Mouse (Mus musculus) forebrain, embryonic 10.5 days (tissue): Measurements from ENCODE around the gene Olfr888. TPM values are rescaled to one million over a fixed set of nuclear protein-coding genes. Genes with fewer than 3 reads are reported as not detected.

ENCODE experiments used
- DNase-seq: peaks from one replicate; pipeline ENCODE4 v3.0.0-alpha.2; 2017; ENCODE audit warnings: low spot score; ENCODE audit errors: extremely low spot score
- H3K27ac ChIP-seq: fragments of 300-500 bp; sonication (generic); 2 replicates; pipeline ENCODE4 v1.5.1; 2016; ENCODE audit warnings: mild to moderate bottlenecking
- H3K27me3 ChIP-seq: fragments of 300-500 bp; sonication (generic); 2 replicates; pipeline ENCODE4 v1.6.1; 2016; ENCODE audit warnings: mild to moderate bottlenecking; ENCODE audit not compliant: poor library complexity, severe bottlenecking
- H3K36me3 ChIP-seq: fragments of 300-500 bp; sonication (generic); replicated peaks from 2 replicates; pipeline ENCODE4 v1.6.1; 2016; ENCODE audit warnings: mild to moderate bottlenecking, moderate library complexity
- H3K4me1 ChIP-seq: fragments of 300-500 bp; sonication (generic); 2 replicates; pipeline ENCODE4 v1.6.1; 2016
- H3K4me3 ChIP-seq: fragments of 300-500 bp; sonication (generic); 2 replicates; pipeline ENCODE4 v1.5.1; 2016; ENCODE audit warnings: mild to moderate bottlenecking, moderate library complexity
- H3K9me3 ChIP-seq: fragments of 300-500 bp; sonication (generic); 2 replicates; pipeline ENCODE4 v1.6.1; 2016; ENCODE audit warnings: mild to moderate bottlenecking, moderate library complexity
- WGBS: fragments of 180-500 bp; shearing (Covaris S2); methylation state at CpG from one replicate; pipeline ENCODE4 v1.1.7; 2016; 5-methylcytosine and 5-hydroxymethylcytosine counted together
- polyA plus RNA-seq: library from polyadenylated mRNA; unstranded; fragments of >200 nt; fragmentation: Nextera tagmentation; extraction: Ambion mirVana; gene quantifications from 2 replicates; pipeline ENCODE4 v1.2.1, GENCODE M21; 2016

Gene Olfr888
- polyA plus RNA-seq = not detected in 2 replicates

DNA sequence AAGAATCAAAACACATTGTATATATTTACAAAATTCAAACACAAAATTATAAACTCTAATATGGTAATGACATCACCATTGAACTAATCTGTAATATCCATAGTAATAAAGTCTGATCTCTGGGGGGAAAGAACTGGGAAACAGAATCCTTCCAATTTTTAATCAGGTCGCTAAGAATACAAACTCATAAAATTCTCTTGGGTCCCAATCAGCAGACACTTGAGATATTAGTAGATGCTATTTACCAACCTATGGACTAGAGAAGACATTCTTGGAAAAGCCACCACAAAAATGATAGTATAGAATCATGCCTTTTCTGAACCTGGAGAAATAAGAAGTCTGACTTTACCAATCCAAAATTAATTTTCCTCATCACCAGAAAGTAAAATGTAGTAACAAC lies at the start of gene Olfr888:
Gene Olfr888, plus strand, starts transcription at position 301 of the 400 bp plus-strand sequence.
- WGBS = 86% methylated on average over 1 of the region's 1 CpGs
- no peak within 1 kb of the TSS for H3K27ac ChIP-seq

GRCm38 (mm10) chr9:38061022-38061421 lies 46.9 kb upstream of the Olfr888 start, which contains the start of gene Olfr885:
Gene Olfr885, plus strand, starts transcription at chr9:38061322.
- no peak for DNase-seq
- H3K4me3 ChIP-seq = no peak within 1 kb of the TSS
- no peak within 1 kb of the TSS for H3K27ac ChIP-seq
- H3K9me3 ChIP-seq = no peaks in the 10 kb centered on the region
- WGBS = 95% methylated on average over 3 of the region's 3 CpGs
- no peaks in the 10 kb centered on the region for H3K27me3 ChIP-seq
- H3K4me1 ChIP-seq = no peaks in the 10 kb centered on the region
- no peaks in the 10 kb centered on the region for H3K36me3 ChIP-seq

More for the DNA sequence above, at the start of gene Olfr888:
- Histone ChIP-seq H3K36me3 (no peaks in the 10 kb centered on the region), H3K4me1 (no peaks in the 10 kb centered on the region), H3K4me3 (no peak within 1 kb of the TSS), H3K9me3 (no peaks in the 10 kb centered on the region), H3K27me3 (no peaks in the 10 kb centered on the region)
- DNase-seq = no peak

- DNase-seq = no peak
- H3K9me3 ChIP-seq = no peaks in the 10 kb centered on the region
- H3K27ac ChIP-seq = no peak within 1 kb of the TSS
- 85% methylated on average over 1 of the region's 1 CpGs for WGBS
- no peaks in the 10 kb centered on the region for H3K27me3 ChIP-seq
- no peaks in the 10 kb centered on the region for H3K4me1 ChIP-seq
- H3K36me3 ChIP-seq = no peaks in the 10 kb centered on the region
- no peak within 1 kb of the TSS for H3K4me3 ChIP-seq
Observed at GRCm38 (mm10) chr9:38083772-38084171, 24.2 kb upstream of the Olfr888 start, which contains the start of gene Olfr887. Gene Olfr887, plus strand, starts transcription at chr9:38084072.

- no peaks in the 10 kb centered on the region for H3K4me1 ChIP-seq
- no peaks in the 10 kb centered on the region for H3K27me3 ChIP-seq
- no peak within 1 kb of the TSS for H3K4me3 ChIP-seq
- no peak within 1 kb of the TSS for H3K27ac ChIP-seq
- H3K9me3 ChIP-seq = no peaks in the 10 kb centered on the region
- no peak for DNase-seq
- H3K36me3 ChIP-seq = no peaks in the 10 kb centered on the region
Observed at GRCm38 (mm10) chr9:38114898-38115297, 7.0 kb downstream of the Olfr888 start, which contains the start of gene Olfr889. Gene Olfr889, plus strand, starts transcription at chr9:38115198.

DNA sequence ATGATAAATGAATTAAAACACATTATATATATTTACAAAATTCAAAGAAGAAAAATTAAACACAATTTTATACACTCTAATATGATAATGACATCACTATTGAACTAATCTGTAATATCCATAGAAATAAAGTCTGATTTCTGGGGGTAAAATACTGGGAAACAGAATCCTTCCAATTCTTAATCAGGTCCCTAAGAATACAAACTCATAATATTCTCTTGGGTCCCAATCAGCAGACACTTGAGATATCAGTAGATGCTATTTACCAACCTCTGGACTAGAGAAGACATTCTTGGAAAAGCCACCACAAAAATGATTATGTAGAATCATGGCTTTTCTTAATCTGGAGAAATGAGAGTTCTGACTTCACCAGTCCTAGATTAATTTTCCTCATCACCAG lies 34.3 kb downstream of the Olfr888 start, which contains the start of gene Olfr890:
Gene Olfr890, plus strand, starts transcription at position 301 of the 400 bp plus-strand sequence.
- Histone ChIP-seq H3K4me1 (no peaks in the 10 kb centered on the region), H3K27ac (no peak within 1 kb of the TSS), H3K9me3 (no peaks in the 10 kb centered on the region), H3K36me3 (no peaks in the 10 kb centered on the region), H3K4me3 (no peak within 1 kb of the TSS), H3K27me3 (no peaks in the 10 kb centered on the region)
- no peak for DNase-seq

Other genes starting within 250 kb of the Olfr888 start
- not detected in 2 replicates for gene Olfr145, start 211.4 kb upstream of the Olfr888 start, polyA plus RNA-seq
- gene Olfr878, start 190.3 kb upstream of the Olfr888 start, polyA plus RNA-seq = not detected in 2 replicates
- not detected in 2 replicates for gene Olfr881, start 116.3 kb upstream of the Olfr888 start, polyA plus RNA-seq
- gene Olfr883, start 82.3 kb upstream of the Olfr888 start, polyA plus RNA-seq = not detected in 2 replicates
- not detected in 2 replicates for gene Olfr884, start 61.6 kb upstream of the Olfr888 start, polyA plus RNA-seq
- not detected in 2 replicates for gene Olfr885, start 46.8 kb upstream of the Olfr888 start, polyA plus RNA-seq
- gene Olfr887, start 24.1 kb upstream of the Olfr888 start, polyA plus RNA-seq = not detected in 2 replicates
- gene Olfr889, start 7.1 kb downstream of the Olfr888 start, polyA plus RNA-seq = 0.16 and 0.19 TPM in 2 replicates
- gene Olfr890, start 34.4 kb downstream of the Olfr888 start, polyA plus RNA-seq = not detected in 2 replicates
- not detected in 2 replicates for gene Olfr891, start 72.7 kb downstream of the Olfr888 start, polyA plus RNA-seq
- gene Olfr893, start 100.2 kb downstream of the Olfr888 start, polyA plus RNA-seq = not detected in 2 replicates
- gene Olfr894, start 109.9 kb downstream of the Olfr888 start, polyA plus RNA-seq = not detected in 2 replicates
- not detected in 2 replicates for gene Olfr143, start 144.6 kb downstream of the Olfr888 start, polyA plus RNA-seq
- gene Olfr895, start 159.7 kb downstream of the Olfr888 start, polyA plus RNA-seq = not detected in 2 replicates
- gene Olfr896-ps1, start 183.0 kb downstream of the Olfr888 start, polyA plus RNA-seq = not detected in 2 replicates
- not detected in 2 replicates for gene Olfr25, start 220.9 kb downstream of the Olfr888 start, polyA plus RNA-seq
- gene Olfr898, start 240.3 kb downstream of the Olfr888 start, polyA plus RNA-seq = not detected in 2 replicates